Mouse (Mus musculus): ENCODE results near the gene Capn11.

GRCm38 (mm10) chr17:45671821-45672220 lies 12.7 kb upstream of the Capn11 start:
- TF ChIP-seq CTCF (IDR thresholded peaks at IDR 0.05; ENCODE audit: control insufficient read depth, insufficient read depth, insufficient replicate concordance, low read depth, low read length) (no peak), POLR2A (IDR thresholded peaks at IDR 0.05; ENCODE audit: control insufficient read depth, low read depth, low read length) (no peak)
